Mouse (Mus musculus) retina, adult 2 months (tissue): ENCODE measurements around the gene Nav3.

Experiments used
- DNase-seq: peaks from one replicate; pipeline ENCODE4 v3.0.0-alpha.2; 2012; ENCODE audit warnings: low read depth, low spot score

The Nav3 gene

GRCm38 (mm10) chr10:110192881-110193280 lies 263.1 kb downstream of the Nav3 start:
- DNase-seq: no peak

- no peak for DNase-seq
These were observed 263.8 kb downstream of the Nav3 start for GRCm38 (mm10) chr10:110192026-110192805.

DNA sequence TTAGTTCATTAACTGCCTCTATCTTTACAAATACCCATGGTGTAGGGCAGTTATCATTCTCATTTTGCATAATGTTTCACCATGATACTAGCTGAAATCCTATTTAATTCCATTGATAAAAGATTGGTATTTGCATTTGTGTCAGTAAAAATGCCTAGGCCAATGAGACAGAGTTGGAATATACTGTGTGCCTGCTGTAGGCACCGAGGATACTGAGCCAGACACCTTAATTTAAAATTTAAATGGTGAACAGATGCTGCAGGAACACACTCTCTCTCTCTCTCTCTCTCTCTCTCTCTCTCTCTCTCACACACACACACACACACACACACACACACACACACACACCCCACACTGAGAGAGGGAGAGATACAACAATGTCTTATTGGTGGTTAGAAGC lies 269.8 kb downstream of the Nav3 start:
- DNase-seq: no peak

- DNase-seq: no peak
These were observed 280.1 kb downstream of the Nav3 start for GRCm38 (mm10) chr10:110175874-110176273.

DNA sequence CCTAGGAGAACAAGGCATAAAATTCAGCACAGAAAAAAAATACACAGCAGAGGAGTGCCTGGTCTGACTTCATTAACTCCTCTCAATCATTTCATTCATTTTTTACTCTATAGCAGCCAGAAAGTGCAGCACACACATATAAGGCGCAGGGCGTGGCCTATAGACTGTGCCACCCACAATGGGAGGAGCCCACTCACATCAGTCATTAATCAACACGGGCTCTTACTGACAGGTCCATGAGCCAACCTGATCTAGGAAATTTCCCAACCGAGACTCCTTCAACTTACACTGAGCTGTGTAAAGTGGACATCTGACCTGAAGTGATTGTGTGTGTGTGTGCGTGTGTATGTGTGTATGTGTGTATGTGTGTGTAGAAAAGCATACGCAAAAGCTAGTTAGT lies 286.6 kb downstream of the Nav3 start:
- DNase-seq: no peak

- no peak for DNase-seq
These were observed 287.1 kb downstream of the Nav3 start for GRCm38 (mm10) chr10:110168892-110169291.

DNA sequence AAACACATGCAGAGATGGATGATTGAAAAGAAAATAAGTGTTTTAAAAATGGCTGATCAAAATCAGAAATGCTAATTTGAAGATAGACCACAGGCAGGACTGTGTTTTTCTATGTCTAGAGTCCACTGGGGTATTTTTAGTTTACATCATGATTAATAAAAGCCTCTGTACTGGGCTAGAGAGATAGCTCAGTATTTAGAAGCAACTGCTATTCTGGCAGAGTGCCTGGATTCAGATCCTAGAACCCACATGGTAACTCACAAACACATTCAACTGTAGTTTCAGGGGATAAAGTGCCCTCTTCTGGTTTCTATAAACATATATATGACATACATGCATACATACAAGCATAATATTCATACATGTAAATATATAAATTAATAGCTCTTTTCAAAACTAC lies 293.4 kb downstream of the Nav3 start:
- DNase-seq: no peak

- DNase-seq: no peak
These were observed 295.1 kb downstream of the Nav3 start for GRCm38 (mm10) chr10:110160894-110161293.

DNA sequence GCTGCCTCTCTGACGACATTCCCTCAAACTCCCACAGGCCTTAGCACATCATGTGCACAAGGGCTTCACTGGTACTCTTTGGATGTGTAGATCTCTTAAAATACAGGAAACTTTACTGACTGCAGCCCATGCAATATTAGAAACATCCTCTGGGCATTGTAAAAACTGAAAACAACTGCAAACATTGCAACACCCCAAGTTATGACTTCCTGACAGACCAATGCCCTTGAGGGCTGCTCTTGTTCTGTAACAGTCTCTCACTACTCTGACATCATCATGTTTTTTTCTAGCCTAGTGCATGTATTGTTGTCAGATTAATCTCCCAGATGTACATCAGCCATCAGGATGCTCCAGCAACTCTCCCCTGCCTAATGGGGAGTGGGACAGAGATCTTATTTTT lies 296.5 kb downstream of the Nav3 start:
- no peak for DNase-seq

DNA sequence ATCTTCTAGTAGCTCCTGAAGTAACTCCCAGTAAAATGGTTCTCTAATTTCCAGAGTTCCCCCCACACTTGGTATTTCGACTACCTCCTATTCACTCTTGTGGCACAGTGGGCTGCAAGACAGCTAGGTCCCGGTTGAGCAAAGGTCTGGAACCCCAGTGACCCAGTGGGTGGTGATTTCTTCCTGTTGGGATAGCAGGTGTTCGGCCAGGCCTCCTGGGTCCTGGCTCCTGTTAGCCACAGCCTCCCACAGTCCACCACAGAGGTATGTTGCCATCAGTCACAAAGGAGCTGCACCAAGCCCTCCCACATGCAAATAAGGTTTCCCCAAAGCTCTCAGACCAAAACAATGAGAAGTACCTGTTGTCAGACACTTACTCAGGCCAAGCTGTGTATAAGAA lies 297.9 kb downstream of the Nav3 start:
- no peak for DNase-seq

DNA sequence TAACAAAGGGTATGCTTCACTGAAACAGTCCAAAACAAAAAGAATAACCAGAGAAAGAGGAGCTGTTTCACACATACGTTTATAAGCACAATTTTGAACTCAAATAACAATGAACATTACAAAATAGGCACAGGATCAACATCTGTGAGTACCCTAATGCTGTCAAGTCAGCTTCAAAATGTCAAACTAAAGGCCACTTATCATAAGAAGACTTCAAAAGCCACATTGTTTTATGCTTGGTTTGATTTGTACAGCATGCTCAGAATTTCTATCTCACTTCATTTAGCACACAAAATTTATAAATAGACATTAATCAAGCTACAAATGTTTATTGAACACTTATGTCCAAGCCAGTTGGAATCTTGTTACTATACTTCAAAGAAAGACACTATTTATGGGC lies 299.6 kb downstream of the Nav3 start:
- DNase-seq: no peak

GRCm38 (mm10) chr10:110155494-110155893 lies 300.5 kb downstream of the Nav3 start:
- no peak for DNase-seq

GRCm38 (mm10) chr10:110154873-110155237 lies 301.1 kb downstream of the Nav3 start:
- DNase-seq: no peak

DNA sequence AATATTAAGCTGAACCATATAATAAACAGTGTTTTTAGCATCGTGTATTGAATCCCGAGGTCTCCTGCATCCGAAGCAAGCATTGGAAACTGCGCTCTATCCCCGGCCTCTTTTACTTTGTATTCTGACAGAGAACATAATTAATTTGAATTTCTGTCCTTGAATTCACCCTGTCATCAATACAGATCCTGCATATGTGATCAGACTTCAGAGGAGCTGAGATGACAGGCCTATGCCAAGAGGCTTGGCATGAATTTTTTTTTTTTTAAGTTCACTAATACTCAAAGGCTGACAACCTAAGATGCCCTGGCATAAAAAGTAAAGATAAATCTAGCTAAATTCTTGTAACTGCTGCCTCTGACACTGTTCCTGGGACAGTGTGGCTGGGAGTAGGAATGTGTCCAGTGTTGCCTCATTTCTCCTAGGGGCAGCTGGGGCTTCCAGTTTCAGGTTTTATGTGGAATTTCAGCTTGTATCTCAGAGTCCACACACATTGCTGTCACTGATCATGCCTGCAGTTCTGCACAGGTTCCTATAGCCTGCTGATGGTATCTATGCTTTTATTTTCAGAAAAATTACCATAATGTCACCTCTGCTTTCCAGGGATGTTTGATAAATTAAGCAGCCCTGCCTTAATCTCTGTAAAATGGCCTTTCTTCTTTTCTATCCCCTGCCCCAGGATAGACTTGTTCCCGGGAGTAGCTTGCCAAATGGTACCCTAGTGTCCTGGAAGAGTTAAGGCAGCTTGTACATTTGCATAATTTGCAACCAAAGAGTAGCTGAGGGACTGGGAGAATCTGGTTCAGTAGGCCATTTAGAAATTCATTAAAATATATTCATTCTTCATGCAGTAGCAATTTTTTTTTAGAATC lies 301.8 kb downstream of the Nav3 start:
- DNase-seq: no peak

DNA sequence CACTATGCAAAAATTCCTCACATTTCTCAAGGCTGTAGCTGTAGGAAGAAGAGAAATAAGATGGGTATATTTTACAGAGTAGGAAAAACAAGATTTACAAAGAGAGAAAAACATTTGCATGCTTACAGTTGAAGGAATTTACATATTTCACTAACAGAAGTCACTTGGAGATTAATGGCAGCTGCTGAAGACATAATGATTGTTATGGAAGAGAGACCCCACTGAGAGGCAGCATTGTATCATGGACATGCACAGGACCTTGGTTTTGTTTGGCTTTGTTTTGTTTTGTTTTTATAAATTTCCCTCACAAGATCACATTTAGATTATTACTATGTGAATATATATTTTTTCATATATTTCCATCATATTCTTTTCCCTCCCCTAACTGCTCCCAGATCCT lies 335.4 kb downstream of the Nav3 start:
- DNase-seq: no peak

DNA sequence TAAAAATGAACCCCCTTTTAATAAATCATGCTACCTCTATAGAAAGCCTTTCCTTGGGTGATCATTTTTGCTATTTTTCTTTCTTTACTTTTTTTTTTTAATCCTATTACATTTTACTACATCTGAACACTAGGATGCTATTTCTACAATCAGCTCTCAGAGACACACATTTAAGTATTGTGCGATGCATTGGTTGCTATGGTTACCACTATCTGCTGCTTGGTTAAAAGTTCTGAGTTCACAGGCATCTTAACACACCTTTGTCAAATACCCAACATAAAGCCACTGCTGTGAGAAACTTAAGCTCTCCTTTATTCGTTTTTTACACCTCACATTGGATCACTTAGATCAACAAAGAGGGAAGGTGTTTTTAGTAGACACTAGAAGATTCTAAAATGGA lies 338.7 kb downstream of the Nav3 start:
- DNase-seq: no peak

DNA sequence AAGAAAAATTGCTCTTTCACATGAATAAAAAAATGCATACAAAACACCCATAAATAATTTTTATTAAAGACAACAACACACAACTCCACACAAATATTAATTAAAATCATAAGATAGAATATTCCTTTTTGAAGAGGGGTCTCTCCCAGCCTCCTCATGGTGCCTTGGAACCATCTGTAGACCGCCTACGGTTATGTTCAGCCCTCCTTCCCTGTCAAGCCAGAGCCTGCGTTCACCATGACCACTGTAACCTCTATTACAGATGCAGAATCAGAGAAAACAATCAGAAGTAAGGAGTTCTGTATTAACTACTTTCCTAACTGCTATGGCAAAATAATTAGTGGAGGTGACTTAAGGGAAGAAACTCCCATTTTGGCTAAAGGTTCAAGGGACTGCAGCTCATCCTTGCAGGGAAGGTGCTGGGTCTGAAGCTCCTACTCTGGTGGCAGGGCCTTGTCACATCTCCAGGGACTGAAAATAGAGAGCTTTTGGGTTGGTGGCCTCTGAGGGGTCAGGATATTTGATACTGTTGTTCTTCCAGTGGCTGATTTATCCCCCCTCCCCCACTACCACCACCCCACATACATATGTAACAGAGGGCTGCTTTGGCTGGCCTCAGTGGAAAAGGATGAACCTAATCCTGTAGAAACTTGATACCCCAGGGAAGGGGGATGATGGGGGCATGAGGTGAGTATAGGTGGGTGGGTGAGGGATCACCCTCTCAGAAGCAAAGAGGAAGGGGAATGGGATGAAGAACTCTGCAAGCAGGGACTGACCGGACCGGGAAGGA lies 343.1 kb downstream of the Nav3 start:
- no peak for DNase-seq

- DNase-seq: no peak
These were observed 352.7 kb downstream of the Nav3 start for GRCm38 (mm10) chr10:110103255-110103654.

DNA sequence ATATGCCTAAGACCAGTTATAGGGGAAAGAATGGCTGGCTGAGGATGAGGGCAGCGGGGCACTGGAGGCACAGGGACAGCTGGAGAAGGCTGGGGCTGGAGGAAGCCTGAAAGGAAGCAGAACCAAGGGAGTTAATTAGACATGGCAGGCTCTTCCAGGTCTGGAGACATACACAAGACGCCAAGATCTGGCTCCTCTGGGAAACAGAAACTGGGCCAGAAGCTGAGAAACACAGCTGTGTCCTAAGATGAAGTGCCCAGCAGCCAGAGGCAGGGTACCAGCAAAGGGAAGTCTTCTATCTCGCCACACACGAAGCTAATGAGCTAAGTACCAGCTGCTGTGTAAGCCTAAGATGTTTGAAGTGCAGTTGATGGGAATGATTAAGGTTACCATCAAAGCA lies 353.8 kb downstream of the Nav3 start:
- DNase-seq: no peak

DNA sequence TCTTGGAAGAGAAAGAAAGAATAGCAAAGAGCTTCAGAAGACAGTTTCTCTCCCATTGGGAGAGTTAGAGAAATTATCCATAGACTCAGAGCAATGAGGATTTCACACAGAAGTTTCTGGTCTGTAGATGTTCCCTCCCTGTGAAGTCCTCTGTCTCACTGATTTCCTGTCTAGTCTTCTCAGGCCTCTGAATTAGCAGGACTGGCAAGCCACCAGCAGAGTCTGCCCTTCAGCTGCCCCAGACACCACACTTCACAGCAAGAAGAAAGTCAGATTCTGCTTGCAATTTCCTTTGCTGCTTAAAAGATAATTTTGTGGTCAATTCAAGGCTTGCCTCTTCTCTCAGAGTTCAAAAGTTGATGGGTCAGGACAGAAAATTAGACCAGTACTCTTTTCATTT lies 361.6 kb downstream of the Nav3 start:
- DNase-seq: no peak

GRCm38 (mm10) chr10:110088444-110089061 lies 367.5 kb downstream of the Nav3 start:
- DNase-seq: no peak

- DNase-seq: no peak
These were observed 370.1 kb downstream of the Nav3 start for GRCm38 (mm10) chr10:110085903-110086302.
